Mouse (Mus musculus): Measurements from ENCODE around the gene Ctnna3. TPM values are rescaled to one million over a fixed set of nuclear protein-coding genes. Genes with fewer than 3 reads are reported as not detected.

Gene Ctnna3
- polyA plus RNA-seq, 2 experiments, result 0.78 to 0.89 TPM

GRCm38 (mm10) chr10:63933946-63934345 is 504.0 kb downstream of the Ctnna3 start:
- Histone ChIP-seq H3K36me3 (ENCODE audit: control insufficient read depth, insufficient read depth, low read length) (no peaks in the 10 kb centered on the region), H3K27me3 (ENCODE audit: control insufficient read depth, insufficient read depth, low read length) (no peaks in the 10 kb centered on the region), H3K27ac (replicated peaks; ENCODE audit: low read depth, low read length) (no peak overlapping the region), H3K4me2 (replicated peaks; ENCODE audit: low read depth, low read length, severe bottlenecking) (no peak overlapping the region), H3K4me3 (replicated peaks; ENCODE audit: low read length) (no peak overlapping the region), H3K4me1 (ENCODE audit: control insufficient read depth, insufficient read depth, low read length) (no peaks in the 10 kb centered on the region), H3K9ac (ENCODE audit: low read depth, low read length, severe bottlenecking) (no peak overlapping the region), H3K9me3 (ENCODE audit: control insufficient read depth, low read length) (no peaks in the 10 kb centered on the region)
- no peak for DNase-seq (ENCODE audit: low spot score)
- 76% methylated on average over 5 of the region's 5 CpGs for WGBS
- ATAC-seq (ENCODE audit: low FRiP score, low read depth), result no peak
- TF ChIP-seq POLR2A (IDR thresholded peaks at IDR 0.05; ENCODE audit: borderline replicate concordance, extremely low read depth, insufficient read depth, insufficient read length), result no peak

GRCm38 (mm10) chr10:63945534-63945933 is 515.6 kb downstream of the Ctnna3 start:
- Histone ChIP-seq H3K9ac (ENCODE audit: low read depth, low read length, severe bottlenecking) (no peak overlapping the region), H3K4me2 (replicated peaks; ENCODE audit: low read depth, low read length, severe bottlenecking) (no peak overlapping the region), H3K27ac (replicated peaks; ENCODE audit: low read depth, low read length) (no peak overlapping the region), H3K27me3 (ENCODE audit: control insufficient read depth, insufficient read depth, low read length) (no peaks in the 10 kb centered on the region), H3K9me3 (ENCODE audit: control insufficient read depth, low read length) (no peaks in the 10 kb centered on the region), H3K4me1 (ENCODE audit: control insufficient read depth, insufficient read depth, low read length) (0 out of 2 replicates have a peak, but pooled peaks cover 2% of the 10 kb centered on the region), H3K4me3 (replicated peaks; ENCODE audit: low read length) (no peak overlapping the region), H3K36me3 (ENCODE audit: control insufficient read depth, insufficient read depth, low read length) (no peaks in the 10 kb centered on the region)
- ATAC-seq (ENCODE audit: low FRiP score, low read depth) (no peak), DNase-seq (ENCODE audit: low spot score) (peak; percentile 17)
- no peak for TF ChIP-seq POLR2A (IDR thresholded peaks at IDR 0.05; ENCODE audit: borderline replicate concordance, extremely low read depth, insufficient read depth, insufficient read length)
- 54% methylated on average over 3 of the region's 3 CpGs for WGBS

GRCm38 (mm10) chr10:63947266-63947665 is 517.4 kb downstream of the Ctnna3 start:
- 74% methylated on average over 4 of the region's 4 CpGs for WGBS
- Histone ChIP-seq H3K27ac (replicated peaks; ENCODE audit: low read depth, low read length) (no peak overlapping the region), H3K4me2 (replicated peaks; ENCODE audit: low read depth, low read length, severe bottlenecking) (no peak overlapping the region), H3K4me3 (replicated peaks; ENCODE audit: low read length) (no peak overlapping the region), H3K27me3 (ENCODE audit: control insufficient read depth, insufficient read depth, low read length) (no peaks in the 10 kb centered on the region), H3K9me3 (ENCODE audit: control insufficient read depth, low read length) (no peaks in the 10 kb centered on the region), H3K4me1 (ENCODE audit: control insufficient read depth, insufficient read depth, low read length) (0 out of 2 replicates have a peak, but pooled peaks cover 4% of the 10 kb centered on the region), H3K36me3 (ENCODE audit: control insufficient read depth, insufficient read depth, low read length) (no peaks in the 10 kb centered on the region), H3K9ac (ENCODE audit: low read depth, low read length, severe bottlenecking) (no peak overlapping the region)
- TF ChIP-seq POLR2A (IDR thresholded peaks at IDR 0.05; ENCODE audit: borderline replicate concordance, extremely low read depth, insufficient read depth, insufficient read length), result no peak
- no peak for DNase-seq (ENCODE audit: low spot score)
- ATAC-seq (ENCODE audit: low FRiP score, low read depth), result no peak

GRCm38 (mm10) chr10:63950867-63951266 is 521.0 kb downstream of the Ctnna3 start:
- Histone ChIP-seq H3K4me1 (ENCODE audit: control insufficient read depth, insufficient read depth, low read length) (0 out of 2 replicates have a peak, but pooled peaks cover 2% of the 10 kb centered on the region), H3K27me3 (ENCODE audit: control insufficient read depth, insufficient read depth, low read length) (no peaks in the 10 kb centered on the region), H3K9me3 (ENCODE audit: control insufficient read depth, low read length) (no peaks in the 10 kb centered on the region), H3K36me3 (ENCODE audit: control insufficient read depth, insufficient read depth, low read length) (no peaks in the 10 kb centered on the region), H3K27ac (replicated peaks; ENCODE audit: low read depth, low read length) (no peak overlapping the region; the same call in 1 of the 2 replicates), H3K4me2 (replicated peaks; ENCODE audit: low read depth, low read length, severe bottlenecking) (no peak overlapping the region), H3K4me3 (replicated peaks; ENCODE audit: low read length) (no peak overlapping the region), H3K9ac (ENCODE audit: low read depth, low read length, severe bottlenecking) (no peak overlapping the region)
- peak; percentile 64; the same call in 1 of the 2 replicates for ATAC-seq (ENCODE audit: low FRiP score, low read depth)
- DNase-seq (ENCODE audit: low spot score), result peak; percentile 15
- WGBS, result 64% methylated on average over 8 of the region's 8 CpGs
- no peak for TF ChIP-seq POLR2A (IDR thresholded peaks at IDR 0.05; ENCODE audit: borderline replicate concordance, extremely low read depth, insufficient read depth, insufficient read length)

- Histone ChIP-seq H3K36me3 (ENCODE audit: control insufficient read depth, insufficient read depth, low read length) (no peaks in the 10 kb centered on the region), H3K4me2 (replicated peaks; ENCODE audit: low read depth, low read length, severe bottlenecking) (no peak overlapping the region), H3K4me1 (ENCODE audit: control insufficient read depth, insufficient read depth, low read length) (0 out of 2 replicates have a peak, but pooled peaks cover 2% of the 10 kb centered on the region), H3K9ac (ENCODE audit: low read depth, low read length, severe bottlenecking) (no peak overlapping the region), H3K27me3 (ENCODE audit: control insufficient read depth, insufficient read depth, low read length) (no peaks in the 10 kb centered on the region), H3K9me3 (ENCODE audit: control insufficient read depth, low read length) (no peaks in the 10 kb centered on the region), H3K27ac (replicated peaks; ENCODE audit: low read depth, low read length) (no peak overlapping the region), H3K4me3 (replicated peaks; ENCODE audit: low read length) (no peak overlapping the region)
- 89% methylated on average over 1 of the region's 1 CpGs for WGBS
- TF ChIP-seq POLR2A (IDR thresholded peaks at IDR 0.05; ENCODE audit: borderline replicate concordance, extremely low read depth, insufficient read depth, insufficient read length), result no peak
- DNase-seq (ENCODE audit: low spot score), result no peak
- no peak for ATAC-seq (ENCODE audit: low FRiP score, low read depth)
Observed at GRCm38 (mm10) chr10:63951481-63951880, 521.6 kb downstream of the Ctnna3 start.
